In genomic region chr7:90442070-90442469, GRCm38 (mm10) we compare ENCODE assay signal across 8 mouse cellular contexts. TPM values are rescaled to one million over a fixed set of nuclear protein-coding genes. Genes with fewer than 3 reads are reported as not detected.
DNase-seq lines count a peak whose midpoint lies in the region; ATAC-seq lines count a peak whose summit lies in the region.

No protein-coding gene starts in this region.

- ATAC-seq in forebrain, embryonic 12.5 days (ENCODE audit: low FRiP score): peak; percentile 12
- no peak for ATAC-seq in limb, embryonic 15.5 days (ENCODE audit: insufficient number of reproducible peaks, low FRiP score, low TSS enrichment, low read depth)
- ATAC-seq in stomach, embryonic 14.5 days (ENCODE audit: insufficient number of reproducible peaks, insufficient read depth, low FRiP score, low read depth): 0 out of 2 replicates have a peak, but pooled peaks have one; percentile 4

- peaks cover 5% of the 10 kb centered on the region; the same call in 1 of the 2 replicates for H3K4me1 ChIP-seq in forebrain, embryonic 12.5 days
- H3K4me1 ChIP-seq in limb, embryonic 15.5 days: no peaks in the 10 kb centered on the region
- no peaks in the 10 kb centered on the region for H3K4me1 ChIP-seq in stomach, embryonic 14.5 days (ENCODE audit: control insufficient read depth, insufficient read depth, low read length)

- H3K27me3 ChIP-seq in forebrain, embryonic 12.5 days: no peaks in the 10 kb centered on the region; the same call in 1 of the 2 replicates
- H3K27me3 ChIP-seq in limb, embryonic 15.5 days: no peaks in the 10 kb centered on the region
- no peaks in the 10 kb centered on the region for H3K27me3 ChIP-seq in stomach, embryonic 14.5 days (ENCODE audit: control insufficient read depth, insufficient read depth, low read length)

- DNase-seq in cerebellum, adult 9-10 months: peak; percentile 65
- DNase-seq in cerebellum, adult 8-10 months: no peak
- DNase-seq in 3T3-L1 (ENCODE audit: low read depth, low spot score): peak; percentile 17
- no peak for DNase-seq in frontal cortex, adult 2 months (ENCODE audit: extremely low spot score in 1 of 2, low spot score in 1 of 2)
- no peak for DNase-seq in left cerebral cortex, postnatal 36 days (ENCODE audit: low spot score in 2 of 2)

- intact Hi-C loops in left cerebral cortex, postnatal 36 days (cut with DNase I): loop anchor here (1.0 to 5.0 kb wide), 3 partner anchors 15 to 310 kb away; partner anchors contain the start of genes Dlg2, Picalm, Tmem126a and Tmem126b

- no peaks in the 10 kb centered on the region for H3K9me3 ChIP-seq in forebrain, embryonic 12.5 days
- no peaks in the 10 kb centered on the region for H3K9me3 ChIP-seq in limb, embryonic 15.5 days
- no peaks in the 10 kb centered on the region for H3K9me3 ChIP-seq in stomach, embryonic 14.5 days (ENCODE audit: control insufficient read depth, low read depth, low read length)

- no peaks in the 10 kb centered on the region; the same call in 1 of the 2 replicates for H3K36me3 ChIP-seq in forebrain, embryonic 12.5 days (replicated peaks)
- no peaks in the 10 kb centered on the region for H3K36me3 ChIP-seq in limb, embryonic 15.5 days
- peaks cover 1% of the 10 kb centered on the region; the same call in 1 of the 2 replicates for H3K36me3 ChIP-seq in stomach, embryonic 14.5 days (ENCODE audit: control insufficient read depth, insufficient read depth, low read length)

- peak overlapping the region; percentile 81 for H3K4me2 ChIP-seq in forebrain, embryonic 12.5 days
- H3K4me2 ChIP-seq in limb, embryonic 15.5 days: peak overlapping the region; percentile 68
- peak overlapping the region; percentile 62 for H3K4me2 ChIP-seq in stomach, embryonic 14.5 days (replicated peaks; ENCODE audit: low read depth, low read length)

- WGBS in forebrain, embryonic 12.5 days: 2% methylated on average over 4 of the region's 4 CpGs
- 11% methylated on average over 4 of the region's 4 CpGs for WGBS in limb, embryonic 15.5 days
- 16% methylated on average over 4 of the region's 4 CpGs for WGBS in stomach, embryonic 14.5 days

- H3K9ac ChIP-seq in forebrain, embryonic 12.5 days: peak overlapping the region; percentile 99
- peak overlapping the region; percentile 100 for H3K9ac ChIP-seq in limb, embryonic 15.5 days
- peak overlapping the region; percentile 97 for H3K9ac ChIP-seq in stomach, embryonic 14.5 days (replicated peaks; ENCODE audit: low read depth, low read length)

- peak overlapping the region; percentile 99 for H3K27ac ChIP-seq in forebrain, embryonic 12.5 days
- H3K27ac ChIP-seq in limb, embryonic 15.5 days: peak overlapping the region; percentile 77
- 0 out of 2 replicates have a peak overlapping the region, but pooled peaks have one; percentile 55 for H3K27ac ChIP-seq in stomach, embryonic 14.5 days (ENCODE audit: low read length)

- H3K4me3 ChIP-seq in forebrain, embryonic 12.5 days (replicated peaks): peak overlapping the region; percentile 91
- peak overlapping the region; percentile 95 for H3K4me3 ChIP-seq in limb, embryonic 15.5 days
- peak overlapping the region; percentile 99 for H3K4me3 ChIP-seq in stomach, embryonic 14.5 days (ENCODE audit: low read depth, low read length)

RNA-seq across cellular contexts. Expression of gene Crebzf, which starts 0.5 kb away (rescaled TPM):
- 58.3 and 61.5 TPM in 2 replicates for polyA plus RNA-seq in forebrain, embryonic 12.5 days (2016; fragmentation: Nextera tagmentation; extraction: Ambion mirVana)
- polyA plus RNA-seq in limb, embryonic 15.5 days (2015; fragmentation: Nextera tagmentation; extraction: Ambion mirVana): 18.7 and 31.9 TPM in 2 replicates
- polyA plus RNA-seq in stomach, embryonic 14.5 days (2014; fragmentation: Nextera tagmentation; extraction: Ambion mirVana): 45.6 and 56.1 TPM in 2 replicates
- 126 and 139 TPM in 2 replicates for polyA plus RNA-seq in frontal cortex, adult 2 months (2012; rRNA removed)
- 10 to 100 TPM; 72.3 to 88.7 TPM for total RNA-seq in left cerebral cortex, postnatal 36 days (2021)

RNA-seq across cellular contexts. Expression of gene Tmem126a, which starts 15.0 kb away (rescaled TPM):
- polyA plus RNA-seq in forebrain, embryonic 12.5 days (2016; fragmentation: Nextera tagmentation; extraction: Ambion mirVana): 113 and 119 TPM in 2 replicates
- polyA plus RNA-seq in limb, embryonic 15.5 days (2015; fragmentation: Nextera tagmentation; extraction: Ambion mirVana): 80.0 and 87.4 TPM in 2 replicates
- 102 and 111 TPM in 2 replicates for polyA plus RNA-seq in stomach, embryonic 14.5 days (2014; fragmentation: Nextera tagmentation; extraction: Ambion mirVana)
- 40.3 and 41.8 TPM in 2 replicates for polyA plus RNA-seq in frontal cortex, adult 2 months (2012; rRNA removed)
- total RNA-seq in left cerebral cortex, postnatal 36 days (2021): 10 to 100 TPM; 38.2 to 39.1 TPM

RNA-seq across cellular contexts. Expression of gene Ccdc89, which starts 15.7 kb away (rescaled TPM):
- 2.4 and 2.6 TPM in 2 replicates for polyA plus RNA-seq in forebrain, embryonic 12.5 days (2016; fragmentation: Nextera tagmentation; extraction: Ambion mirVana)
- polyA plus RNA-seq in limb, embryonic 15.5 days (2015; fragmentation: Nextera tagmentation; extraction: Ambion mirVana): 0.69 and 1.5 TPM in 2 replicates
- 1.4 and 2.2 TPM in 2 replicates for polyA plus RNA-seq in stomach, embryonic 14.5 days (2014; fragmentation: Nextera tagmentation; extraction: Ambion mirVana)
- 0.62 and 0.67 TPM in 2 replicates for polyA plus RNA-seq in frontal cortex, adult 2 months (2012; rRNA removed)
- under 1 TPM; 0.79 to 0.94 TPM for total RNA-seq in left cerebral cortex, postnatal 36 days (2021)

RNA-seq across cellular contexts. Expression of gene Tmem126b, which starts 33.7 kb away (rescaled TPM):
- 33.0 and 36.7 TPM in 2 replicates for polyA plus RNA-seq in forebrain, embryonic 12.5 days (2016; fragmentation: Nextera tagmentation; extraction: Ambion mirVana)
- 34.1 and 35.1 TPM in 2 replicates for polyA plus RNA-seq in limb, embryonic 15.5 days (2015; fragmentation: Nextera tagmentation; extraction: Ambion mirVana)
- polyA plus RNA-seq in stomach, embryonic 14.5 days (2014; fragmentation: Nextera tagmentation; extraction: Ambion mirVana): 32.7 and 34.3 TPM in 2 replicates
- 22.5 and 24.5 TPM in 2 replicates for polyA plus RNA-seq in frontal cortex, adult 2 months (2012; rRNA removed)
- total RNA-seq in left cerebral cortex, postnatal 36 days (2021): 10 to 100 TPM; 22.8 to 25.1 TPM

RNA-seq across cellular contexts. Expression of gene Dlg2, which starts 34.4 kb away (rescaled TPM):
- polyA plus RNA-seq in forebrain, embryonic 12.5 days (2016; fragmentation: Nextera tagmentation; extraction: Ambion mirVana): 5.9 and 6.5 TPM in 2 replicates
- 7.6 TPM in 2 replicates for polyA plus RNA-seq in limb, embryonic 15.5 days (2015; fragmentation: Nextera tagmentation; extraction: Ambion mirVana)
- 5.1 and 8.6 TPM in 2 replicates for polyA plus RNA-seq in stomach, embryonic 14.5 days (2014; fragmentation: Nextera tagmentation; extraction: Ambion mirVana)
- 139 and 141 TPM in 2 replicates for polyA plus RNA-seq in frontal cortex, adult 2 months (2012; rRNA removed)
- total RNA-seq in left cerebral cortex, postnatal 36 days (2021): 100 to 1,000 TPM; 277 to 316 TPM

Comparison
In these comparisons a context has a peak if more than half of its experiments do, and no peak if none do; other contexts are left out.
1. DNase-seq: peak in cerebellum, adult 9-10 months (single experiment) and 3T3-L1 (single experiment); none in cerebellum, adult 8-10 months (single experiment), frontal cortex, adult 2 months (0 of 2) and left cerebral cortex, postnatal 36 days (0 of 2).
2. Peak in every context shown above with its lines, with median percentiles within 50 percentile points of each other: H3K27ac ChIP-seq, H3K4me2 ChIP-seq, H3K4me3 ChIP-seq and H3K9ac ChIP-seq.